9 mouse cellular contexts compared by ENCODE assay signal in genomic region chr19:53424629-53425028, GRCm38 (mm10). TPM values are rescaled to one million over a fixed set of nuclear protein-coding genes. Genes with fewer than 3 reads are reported as not detected.
DNase-seq lines count a peak whose midpoint lies in the region; ATAC-seq lines count a peak whose summit lies in the region.
"Had no signal": no experiment of that assay in that cellular context is flagged by ENCODE, and none has a peak within 500 bp of the region (broad histone marks: within the 10 kb centered on the region; RNA-seq: fewer than 3 reads in every experiment).

No protein-coding gene starts in this region.

- no peak overlapping the region for H3K4me3 ChIP-seq in heart, embryonic 12.5 days

- H3K4me2 ChIP-seq in heart, embryonic 12.5 days = peak overlapping the region; percentile 8; the same call in 1 of the 2 replicates

- no peaks in the 10 kb centered on the region for H3K9me3 ChIP-seq in heart, embryonic 12.5 days (replicated peaks)

- ATAC-seq in heart, embryonic 12.5 days (ENCODE audit: insufficient number of reproducible peaks, low FRiP score) = no peak
- ATAC-seq in megakaryocyte progenitor cell, adult 5-6 weeks (replicated peaks; ENCODE audit: poor library complexity) = peak; percentile 52
- no peak for ATAC-seq in erythroblast, adult 5-6 weeks (replicated peaks; ENCODE audit: low FRiP score, poor library complexity, severe bottlenecking)

- no peak overlapping the region for H3K27ac ChIP-seq in heart, embryonic 12.5 days (ENCODE audit: poor library complexity, severe bottlenecking)

- H3K27me3 ChIP-seq in heart, embryonic 12.5 days (replicated peaks) = no peaks in the 10 kb centered on the region

- H3K9ac ChIP-seq in heart, embryonic 12.5 days = no peak overlapping the region

- peaks cover 36% of the 10 kb centered on the region for H3K4me1 ChIP-seq in heart, embryonic 12.5 days (replicated peaks)

- 43% methylated on average over 18 of the region's 18 CpGs for whole genome bisulfite sequencing in heart, embryonic 12.5 days

- no peaks in the 10 kb centered on the region for H3K36me3 ChIP-seq in heart, embryonic 12.5 days

- peak; percentile 68 for DNase-seq in adrenal gland, postnatal 14 days
- peak; percentile 67 to 70 for DNase-seq in kidney, postnatal 36 days
- no peak for DNase-seq in cerebellum, adult 9-11 months
- no peak for DNase-seq in frontal cortex, postnatal 36 days (ENCODE audit: low spot score in 2 of 2)
- no peak for DNase-seq in c-Kit-positive CD71-positive TER-119-positive erythroid progenitor cells, embryonic 14.5 days (ENCODE audit: low spot score)

RNA-seq across cellular contexts. Expression of gene Smndc1, which starts 34.3 kb away (rescaled TPM):
- total RNA-seq in adrenal gland, postnatal 14 days (2021) = 43.0 and 44.7 TPM in 2 replicates
- polyA plus RNA-seq in heart, embryonic 12.5 days (2016; fragmentation: Nextera tagmentation; extraction: Ambion mirVana) = 30.5 and 33.0 TPM in 2 replicates
- total RNA-seq in megakaryocyte progenitor cell, adult 5-6 weeks (2015) = 83.2 and 83.5 TPM in 2 replicates
- total RNA-seq in megakaryocyte progenitor cell, adult 5-6 weeks (2017) = 32.3 and 42.5 TPM in 2 replicates
- 17.5 and 29.0 TPM in 2 replicates for total RNA-seq in erythroblast, adult 5-6 weeks (2015; ENCODE audit: low replicate concordance)
- 17.3 and 18.9 TPM in 2 replicates for total RNA-seq in erythroblast, adult 5-6 weeks (2017; ENCODE audit: low replicate concordance)

RNA-seq across cellular contexts. Expression of gene Gm10197, which starts 53.1 kb away (rescaled TPM):
- total RNA-seq in adrenal gland, postnatal 14 days (2021) = not detected in 2 replicates
- not detected in 2 replicates for polyA plus RNA-seq in heart, embryonic 12.5 days (2016; fragmentation: Nextera tagmentation; extraction: Ambion mirVana)
- total RNA-seq in megakaryocyte progenitor cell, adult 5-6 weeks (2015) = not detected in 2 replicates
- not detected in 2 replicates for total RNA-seq in megakaryocyte progenitor cell, adult 5-6 weeks (2017)
- total RNA-seq in erythroblast, adult 5-6 weeks (2015; ENCODE audit: low replicate concordance) = not detected in 2 replicates
- total RNA-seq in erythroblast, adult 5-6 weeks (2017; ENCODE audit: low replicate concordance) = not detected in 2 replicates
- polyA plus RNA-seq: embryonic facial prominence, embryonic 11.5 days had no signal

Comparison
In these comparisons a context has a peak if more than half of its experiments do, and no peak if none do; other contexts are left out.
1. DNase-seq: peak in adrenal gland, postnatal 14 days (single experiment) and kidney, postnatal 36 days (2 of 2); none in cerebellum, adult 9-11 months (single experiment), frontal cortex, postnatal 36 days (0 of 2) and c-Kit-positive CD71-positive TER-119-positive erythroid progenitor cells, embryonic 14.5 days (single experiment).